Mouse (Mus musculus): ENCODE data around the gene Pde7b.

DNA sequence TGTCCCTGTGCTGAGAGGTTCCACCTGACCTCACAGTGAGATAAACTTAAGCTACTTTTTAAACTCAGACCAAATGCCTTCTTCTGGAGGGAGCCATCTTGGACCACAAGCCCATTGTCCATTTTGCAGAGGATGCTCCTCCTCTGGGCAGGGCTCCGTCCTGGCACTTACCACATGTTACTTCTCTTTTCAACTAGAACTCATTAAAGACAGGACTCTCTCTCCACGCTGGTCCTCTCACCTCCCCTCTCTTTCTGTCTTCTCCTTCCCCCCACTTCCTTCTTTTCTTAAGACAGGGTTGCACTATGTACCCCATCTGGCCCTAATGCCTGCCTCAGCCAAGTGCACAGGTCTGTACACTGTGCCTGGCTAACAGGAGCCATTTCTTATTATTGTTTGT lies 217.8 kb downstream of the Pde7b start:
- TF ChIP-seq CTCF (IDR thresholded peaks at IDR 0.05; ENCODE audit: borderline replicate concordance, control insufficient read depth, extremely low read depth, insufficient read depth, low read length, poor library complexity) (no peak), POLR2A (IDR thresholded peaks at IDR 0.05; ENCODE audit: control insufficient read depth, extremely low read depth, insufficient read depth, low read length, poor library complexity) (no peak)

All from thymus, adult 2 months (tissue).